Mouse (Mus musculus) MEL-GATA-1-ER (cell line): ENCODE measurements around the gene Hspa4.
A peak's percentile ranks its signal among the peaks of the same experiment; 100 is the strongest.
"Not testable (repeated sequence)": the region's sequence is repeated elsewhere in the genome, so short reads cannot be mapped to it uniquely, and the experiment has no call there.

ENCODE experiments used
- DNase-seq: peaks from one replicate; pipeline ENCODE4 v3.0.0-alpha.2; 2012; ENCODE audit warnings: low read depth; ENCODE audit errors: extremely low read depth

Hspa4 gene

GRCm38 (mm10) chr11:53307558-53308065 is 7.4 kb upstream of the Hspa4 start:
- no peak for DNase-seq

- peak; percentile 51 for DNase-seq
Measured at GRCm38 (mm10) chr11:53306965-53307364, 6.7 kb upstream of the Hspa4 start.

GRCm38 (mm10) chr11:53304044-53304840 is 4.0 kb upstream of the Hspa4 start:
- DNase-seq: no peak

- no peak for DNase-seq
Measured at GRCm38 (mm10) chr11:53301167-53301515, 884 bp upstream of the Hspa4 start.

GRCm38 (mm10) chr11:53299551-53300329 is 517 bp downstream of the Hspa4 start:
- no peak for DNase-seq

- DNase-seq: no peak
Measured at GRCm38 (mm10) chr11:53297947-53298860, 2.1 kb downstream of the Hspa4 start.

- no peak for DNase-seq
Measured at GRCm38 (mm10) chr11:53296880-53297279, 3.4 kb downstream of the Hspa4 start.

GRCm38 (mm10) chr11:53294441-53294840 is 5.8 kb downstream of the Hspa4 start:
- no peak for DNase-seq

GRCm38 (mm10) chr11:53290871-53291270 is 9.4 kb downstream of the Hspa4 start:
- no peak for DNase-seq

- not testable (repeated sequence) for DNase-seq
Measured at GRCm38 (mm10) chr11:53290187-53290586, 10.1 kb downstream of the Hspa4 start.

GRCm38 (mm10) chr11:53285885-53286284 is 14.4 kb downstream of the Hspa4 start:
- no peak for DNase-seq

- no peak for DNase-seq
Measured at GRCm38 (mm10) chr11:53278411-53278810, 21.8 kb downstream of the Hspa4 start.

GRCm38 (mm10) chr11:53275358-53275757 is 24.9 kb downstream of the Hspa4 start:
- peak; percentile 26 for DNase-seq

GRCm38 (mm10) chr11:53273313-53273712 is 26.9 kb downstream of the Hspa4 start:
- DNase-seq: no peak

- no peak for DNase-seq
Measured at GRCm38 (mm10) chr11:53269596-53269995, 30.7 kb downstream of the Hspa4 start.

- no peak for DNase-seq
Measured at GRCm38 (mm10) chr11:53260556-53260955, 39.7 kb downstream of the Hspa4 start.

GRCm38 (mm10) chr11:53260056-53260455 is 40.2 kb downstream of the Hspa4 start:
- DNase-seq: no peak

- no peak for DNase-seq
Measured at GRCm38 (mm10) chr11:53259047-53259632, 41.1 kb downstream of the Hspa4 start.

GRCm38 (mm10) chr11:53256914-53257313 is 43.3 kb downstream of the Hspa4 start:
- DNase-seq: peak; percentile 36

- peak; percentile 57 for DNase-seq
Measured at GRCm38 (mm10) chr11:53254926-53255325, 45.3 kb downstream of the Hspa4 start.

- no peak for DNase-seq
Measured at GRCm38 (mm10) chr11:53254428-53254827, 45.8 kb downstream of the Hspa4 start.
